Mouse (Mus musculus): ENCODE results near the gene Ccnc.

Ccnc gene

DNA sequence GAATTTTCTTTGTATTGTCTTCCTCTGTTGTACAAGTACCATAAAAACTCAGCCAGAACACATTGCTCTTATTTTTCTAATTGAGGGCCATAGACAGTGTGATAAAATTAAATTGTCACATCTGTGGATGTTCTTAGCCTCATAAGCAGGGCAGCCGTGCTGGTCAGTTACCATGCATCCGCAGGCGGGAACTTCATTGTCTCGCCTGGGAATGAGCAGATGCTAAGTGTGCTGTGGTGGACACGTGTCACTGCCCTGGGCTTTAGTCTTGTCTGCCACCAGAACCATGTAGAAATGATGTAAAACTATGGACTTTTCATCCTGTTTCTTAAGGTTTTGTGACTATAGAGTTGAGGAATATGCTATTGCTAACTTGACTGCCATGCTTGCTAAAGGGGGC is 79.7 kb downstream of the Ccnc start:
- DNase-seq: no peak
